Mouse (Mus musculus): ENCODE results near the gene Gm15114. TPM values are rescaled to one million over a fixed set of nuclear protein-coding genes. Genes with fewer than 3 reads are reported as not detected.
"Not testable (repeated sequence)": the region's sequence is repeated elsewhere in the genome, so short reads cannot be mapped to it uniquely, and the experiment has no call there.

Gene Gm15114
- polyA plus RNA-seq (2014; fragmentation: Nextera tagmentation; extraction: Ambion mirVana) = not detected in 2 replicates

DNA sequence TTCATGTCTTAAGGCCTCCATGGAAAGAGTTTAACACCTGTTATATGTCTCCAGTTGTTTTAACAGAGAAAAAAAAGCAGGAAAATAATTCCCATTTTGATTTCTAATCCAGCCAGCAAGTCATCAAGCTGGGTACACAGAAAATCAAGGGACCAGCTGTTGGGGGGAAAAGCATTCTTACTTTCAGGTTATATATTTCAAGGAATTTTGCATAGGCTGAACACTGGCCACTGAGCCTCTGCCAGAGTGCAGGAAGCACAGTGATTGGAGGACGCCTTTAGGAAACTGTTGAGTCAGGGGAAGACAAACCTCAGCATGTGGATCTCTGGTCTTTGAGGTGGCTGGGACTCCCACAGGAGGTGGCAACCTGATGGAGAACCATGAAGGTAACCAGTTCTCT is at the start of gene Gm15114:
Gene Gm15114, plus strand, starts transcription at position 301 of the 400 bp plus-strand sequence.
- ATAC-seq (ENCODE audit: insufficient read depth); H3K4me1 ChIP-seq (ENCODE audit: insufficient read depth); H3K9me3 ChIP-seq (ENCODE audit: low read depth, low read length); DNase-seq; H3K4me2 ChIP-seq; H3K4me3 ChIP-seq (ENCODE audit: low read depth, low read length); H3K27ac ChIP-seq (ENCODE audit: low read depth); H3K9ac ChIP-seq; H3K36me3 ChIP-seq (ENCODE audit: insufficient read depth); H3K27me3 ChIP-seq (ENCODE audit: insufficient read depth, low read length): not testable (repeated sequence)
- no CpG with 5 or more reads among the region's 1 CpGs for WGBS

Other genes starting within 250 kb of the Gm15114 start
- not detected in 2 replicates for gene Gm8334, start 126.2 kb downstream of the Gm15114 start, polyA plus RNA-seq (2014; fragmentation: Nextera tagmentation; extraction: Ambion mirVana)
- not detected in 2 replicates for gene Gm15127, start 174.6 kb downstream of the Gm15114 start, polyA plus RNA-seq (2014; fragmentation: Nextera tagmentation; extraction: Ambion mirVana)

All from lung, embryonic 14.5 days (tissue).